Mouse (Mus musculus) fat pad, adult 2 months (tissue): ENCODE data around the gene Zfp316.

Experiments used
- DNase-seq: peaks from one replicate; pipeline ENCODE4 v3.0.0-alpha.2; 2011; ENCODE audit warnings: low read depth, low spot score; ENCODE audit errors: extremely low read depth

Gene Zfp316

GRCm38 (mm10) chr5:143284762-143285161 lies 14.9 kb upstream of the Zfp316 start:
- DNase-seq, result no peak

- DNase-seq, result no peak
Measured at GRCm38 (mm10) chr5:143279247-143279646, 9.4 kb upstream of the Zfp316 start.

DNA sequence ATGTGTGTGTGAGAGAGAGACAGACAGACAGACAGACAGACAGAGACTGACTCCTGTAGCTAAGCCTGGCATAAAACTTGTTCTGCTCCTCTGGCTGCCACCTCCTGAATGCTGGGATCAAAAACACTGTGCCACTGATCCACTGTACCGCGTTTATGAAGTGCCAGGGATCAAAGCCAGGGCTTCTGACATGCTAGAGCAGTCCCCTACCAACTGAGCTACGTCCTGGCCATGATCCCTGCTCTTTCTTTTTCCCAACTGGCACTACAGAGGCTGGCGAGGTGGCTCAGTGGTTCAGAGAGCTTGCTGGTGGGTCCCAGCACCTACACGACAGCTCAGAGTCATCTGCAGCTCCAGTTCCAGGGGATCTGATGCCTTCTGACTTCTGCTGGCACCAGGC lies 5.9 kb upstream of the Zfp316 start:
- no peak for DNase-seq

DNA sequence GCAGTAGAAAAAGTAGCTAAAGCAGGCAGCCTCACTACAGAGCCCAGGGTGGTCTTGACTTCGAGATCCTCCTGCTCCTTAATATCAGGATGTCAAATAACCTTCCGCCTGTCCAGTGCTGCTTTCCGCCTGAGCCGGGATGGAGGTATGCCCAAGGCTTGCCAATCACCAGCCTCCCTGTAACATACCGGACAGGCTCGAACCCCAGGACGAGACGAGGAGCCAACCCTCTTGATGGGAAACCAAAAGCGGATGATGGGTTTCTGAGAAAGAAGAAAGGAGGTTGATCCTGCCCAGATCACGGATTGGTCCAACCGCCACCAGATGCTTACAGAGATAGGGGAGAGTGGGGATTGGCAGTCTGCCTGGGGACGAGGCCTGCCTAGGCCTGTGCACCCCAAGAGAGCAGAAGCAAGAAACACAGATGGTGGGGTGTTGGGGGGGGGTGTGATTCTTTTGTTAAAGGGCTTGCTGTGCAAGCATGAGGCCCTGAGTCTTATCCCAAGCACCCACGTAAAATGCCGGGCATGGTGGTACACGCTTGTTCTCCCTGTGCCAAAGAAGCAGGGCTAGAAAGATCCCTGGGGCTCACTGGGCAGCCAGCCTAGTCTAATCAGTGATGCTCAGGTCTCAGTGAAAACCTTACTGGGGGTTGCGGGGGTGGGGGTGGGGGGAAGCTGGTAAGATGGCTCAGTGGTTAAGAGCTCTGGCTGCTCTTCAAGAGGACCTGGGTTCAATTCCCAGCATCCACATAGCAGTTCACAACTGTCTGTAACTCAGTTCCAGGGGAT lies 2.9 kb upstream of the Zfp316 start:
- peak; percentile 88 for DNase-seq

GRCm38 (mm10) chr5:143272108-143272507 lies 2.3 kb upstream of the Zfp316 start:
- DNase-seq, result peak; percentile 89

- DNase-seq, result no peak
Measured at GRCm38 (mm10) chr5:143271642-143272041, 1.8 kb upstream of the Zfp316 start.

DNA sequence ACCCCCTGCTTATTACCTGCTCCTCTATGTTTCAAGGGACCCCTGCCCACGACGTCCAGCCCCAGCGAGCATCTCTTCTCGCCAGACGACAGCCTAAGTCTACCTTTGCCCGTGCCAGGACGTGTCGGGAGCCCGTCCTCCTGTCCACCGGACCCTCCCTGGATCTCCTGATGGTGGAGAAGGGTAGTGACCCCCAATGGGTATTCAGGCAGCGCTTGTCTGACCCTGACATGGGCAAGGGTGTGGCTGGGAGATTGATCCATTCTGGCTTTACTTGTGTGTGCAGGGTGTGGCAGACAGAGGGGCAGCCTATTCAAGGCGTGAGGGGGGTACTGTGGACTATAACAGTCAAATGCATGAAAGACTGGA lies 313 bp upstream of the Zfp316 start:
- DNase-seq, result no peak

DNA sequence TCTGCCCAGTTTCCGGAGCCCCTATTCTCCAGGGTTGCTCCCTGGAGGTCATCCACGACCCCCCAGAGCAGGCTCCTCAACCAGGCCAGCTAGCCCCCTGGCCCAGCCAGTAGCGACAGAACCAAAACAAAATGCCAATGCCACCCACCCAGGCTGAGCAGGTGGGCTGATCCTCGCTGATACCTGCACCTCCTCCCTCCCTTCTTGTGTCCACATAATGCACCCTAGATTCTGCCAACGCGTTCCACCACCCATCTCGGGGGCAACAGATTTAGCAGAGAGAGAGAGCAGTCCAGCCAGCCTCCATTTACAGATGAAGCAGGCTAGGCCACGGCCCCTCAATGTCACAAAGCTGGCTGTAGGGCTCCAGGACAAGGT lies 848 bp downstream of the Zfp316 start:
- DNase-seq, result no peak

- peak; percentile 100 for DNase-seq
Measured at GRCm38 (mm10) chr5:143266794-143267193, 3.0 kb downstream of the Zfp316 start.

DNA sequence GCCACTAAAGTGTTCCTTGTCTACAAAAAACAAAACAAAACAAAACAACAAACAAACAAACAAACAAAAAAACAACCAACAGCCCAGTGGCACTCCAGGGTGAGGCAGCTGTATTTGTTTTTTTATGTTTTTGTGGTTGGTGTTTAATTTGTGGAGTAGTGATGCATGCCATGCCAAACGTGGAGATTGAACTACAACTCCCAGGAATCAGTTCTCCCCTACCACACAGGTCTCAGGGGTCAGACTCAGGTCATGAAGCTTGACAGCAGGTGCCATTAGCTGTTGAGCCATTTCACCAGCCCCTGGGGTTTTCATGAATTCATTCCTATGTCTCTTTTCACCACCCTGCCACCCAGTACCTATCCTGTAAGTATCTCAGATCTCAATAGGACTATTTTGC lies 4.4 kb downstream of the Zfp316 start:
- no peak for DNase-seq

DNA sequence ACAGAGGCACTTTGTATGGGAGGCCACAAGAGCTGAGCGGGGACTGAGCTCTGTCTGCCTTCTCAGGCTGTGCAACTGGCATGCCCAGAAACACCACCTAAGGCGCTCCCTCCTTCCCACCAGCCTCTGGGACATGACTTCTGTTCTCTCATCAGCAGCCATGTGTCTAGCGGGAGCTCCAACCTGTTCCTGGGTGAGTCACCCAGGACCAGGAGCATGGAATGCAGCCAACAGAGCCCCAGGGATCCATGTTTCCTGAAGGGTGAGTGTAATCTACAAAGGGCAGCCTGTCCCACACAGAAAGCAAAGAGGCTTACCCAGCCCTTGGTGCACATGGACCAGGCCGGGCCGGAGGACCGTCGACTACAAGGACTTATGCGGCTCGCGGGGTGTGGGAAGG lies 5.1 kb downstream of the Zfp316 start:
- DNase-seq, result no peak

- no peak for DNase-seq
Measured at GRCm38 (mm10) chr5:143261636-143262035, 8.2 kb downstream of the Zfp316 start.

DNA sequence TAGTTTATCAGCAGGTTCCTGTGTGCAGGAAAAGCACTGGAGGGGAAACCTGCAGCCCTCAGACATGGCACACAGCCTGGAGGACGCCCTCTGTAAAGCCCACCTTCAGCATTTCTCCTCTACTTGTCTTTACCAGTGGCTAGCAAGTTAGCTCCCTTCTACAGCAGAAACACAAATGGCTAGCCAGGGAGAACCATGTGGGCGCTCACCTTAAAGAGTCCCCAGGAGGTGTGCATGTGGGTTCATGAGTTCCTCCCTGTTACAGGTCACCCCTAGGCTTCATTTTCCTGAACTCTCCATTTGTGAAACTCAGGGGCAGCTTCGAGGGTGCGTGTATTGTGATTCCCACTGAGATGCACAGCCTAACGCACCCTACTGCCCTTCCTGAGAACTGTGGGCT lies 14.0 kb downstream of the Zfp316 start:
- no peak for DNase-seq

GRCm38 (mm10) chr5:143255131-143255519 lies 14.7 kb downstream of the Zfp316 start:
- DNase-seq, result no peak

- DNase-seq, result no peak
Measured at GRCm38 (mm10) chr5:143254487-143255130, 15.2 kb downstream of the Zfp316 start.

DNA sequence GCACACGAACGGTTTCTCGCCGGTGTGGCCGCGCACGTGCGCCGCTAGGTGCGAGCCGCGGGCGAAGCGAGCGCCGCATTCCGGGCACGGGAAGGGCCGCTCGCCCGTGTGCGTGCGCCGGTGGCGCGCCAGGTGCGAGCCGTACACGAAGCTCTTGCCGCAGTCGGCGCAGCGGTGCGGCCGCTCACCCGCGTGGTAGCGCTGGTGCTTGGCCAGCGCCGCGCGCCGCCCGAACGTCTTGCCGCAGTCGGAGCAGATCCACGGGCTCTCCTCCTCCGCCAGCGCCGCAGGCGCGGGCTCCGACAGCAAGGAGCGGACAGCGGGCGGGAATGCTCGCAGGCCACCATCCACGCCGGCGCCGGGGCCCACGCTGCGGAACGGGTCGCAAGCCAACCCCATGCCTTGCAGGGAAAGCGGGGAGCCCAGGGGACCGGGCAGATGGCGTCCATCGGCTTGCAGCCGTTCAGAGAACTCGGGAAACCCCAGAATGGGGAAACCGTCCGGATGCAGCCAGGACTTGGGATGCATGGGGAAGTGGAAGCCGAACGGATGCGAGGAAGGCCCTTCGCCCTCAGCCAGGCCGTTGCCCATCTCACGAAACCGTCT lies 15.8 kb downstream of the Zfp316 start:
- no peak for DNase-seq

- no peak for DNase-seq
Measured at GRCm38 (mm10) chr5:143253186-143253880, 16.5 kb downstream of the Zfp316 start.

DNA sequence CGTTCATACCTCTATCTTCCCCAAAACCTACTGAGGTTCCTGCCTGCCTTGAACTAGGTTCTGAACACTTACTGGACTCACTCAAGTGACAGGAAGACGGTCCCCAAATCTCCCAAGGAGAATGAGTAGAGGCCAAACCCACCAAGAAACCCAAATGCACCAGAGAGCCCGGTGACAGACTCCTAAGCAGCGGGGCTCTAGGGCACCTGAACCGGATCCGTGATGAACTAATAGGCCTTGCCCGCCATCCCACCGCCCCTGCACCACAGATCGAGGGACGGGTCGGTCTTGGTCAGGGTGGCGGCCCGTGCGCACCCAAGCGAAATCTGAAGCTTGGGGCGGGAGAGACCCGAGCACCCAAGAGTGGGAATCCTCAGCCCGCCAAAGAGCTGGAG lies 17.0 kb downstream of the Zfp316 start:
- no peak for DNase-seq

GRCm38 (mm10) chr5:143252039-143252438 lies 17.8 kb downstream of the Zfp316 start:
- DNase-seq, result no peak

- DNase-seq, result no peak
Measured at GRCm38 (mm10) chr5:143244926-143245325, 24.9 kb downstream of the Zfp316 start.

DNA sequence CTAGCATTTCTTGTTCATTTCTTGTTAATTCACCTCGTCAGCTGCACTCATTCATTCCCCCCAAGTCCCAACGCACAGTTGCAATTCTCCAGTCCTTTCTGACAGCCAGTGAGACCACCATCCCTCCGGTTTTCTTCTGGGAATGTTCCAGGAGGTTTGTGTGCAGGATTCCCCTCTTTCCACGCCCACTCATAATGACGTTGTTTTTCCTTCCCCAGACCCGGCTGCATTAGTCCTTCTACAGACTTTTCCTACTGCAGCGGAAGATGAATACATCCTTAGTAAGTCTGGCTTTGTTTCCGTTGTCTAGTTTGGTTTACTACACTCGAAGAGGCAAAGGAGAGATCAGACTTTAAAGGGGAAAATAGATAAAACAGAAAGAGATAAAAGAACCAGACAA lies 33.8 kb downstream of the Zfp316 start:
- no peak for DNase-seq
